Mouse (Mus musculus) liver, adult 2 months (tissue): ENCODE data around the gene Nt5c3b.

Source experiments
- CTCF ChIP-seq: fragments of 200-500 bp; IDR thresholded peaks from 2 replicates; pipeline ENCODE4 v1.5.1; 2011; ENCODE audit warnings: low read depth, low read length, control low read depth
- POLR2A ChIP-seq: fragments of 200-500 bp; IDR thresholded peaks from 2 replicates; pipeline ENCODE4 v1.6.1; 2011; ENCODE audit warnings: low read length, control low read depth; ENCODE audit not compliant: insufficient read depth; ENCODE audit errors: extremely low read depth

DNA sequence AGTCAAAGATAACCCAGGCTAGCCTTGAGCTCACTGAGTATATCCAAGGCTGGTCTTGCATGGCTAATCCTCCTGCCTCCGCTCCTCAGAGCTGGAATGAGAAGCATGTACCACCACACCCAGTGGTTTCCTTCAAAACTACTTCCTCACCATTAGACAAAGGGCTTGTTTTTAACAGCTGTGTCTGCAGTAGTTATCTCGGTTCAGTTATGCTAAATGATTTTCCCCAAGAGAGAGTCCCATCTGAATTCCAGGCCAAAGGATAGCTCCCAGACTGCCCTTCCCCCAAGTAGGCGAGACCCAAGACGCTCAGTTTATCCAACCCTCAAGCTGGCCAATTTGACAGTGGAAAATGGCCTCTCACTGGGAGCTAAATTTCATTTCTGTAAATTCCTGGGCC lies 65.6 kb downstream of the Nt5c3b start:
- TF ChIP-seq POLR2A = no peak
- TF ChIP-seq CTCF = no peak
